Mouse (Mus musculus): ENCODE results near the gene Dpp8. TPM values are rescaled to one million over a fixed set of nuclear protein-coding genes. Genes with fewer than 3 reads are reported as not detected.

Gene Dpp8
- polyA plus RNA-seq, 1 experiment: 23.7 TPM

DNA sequence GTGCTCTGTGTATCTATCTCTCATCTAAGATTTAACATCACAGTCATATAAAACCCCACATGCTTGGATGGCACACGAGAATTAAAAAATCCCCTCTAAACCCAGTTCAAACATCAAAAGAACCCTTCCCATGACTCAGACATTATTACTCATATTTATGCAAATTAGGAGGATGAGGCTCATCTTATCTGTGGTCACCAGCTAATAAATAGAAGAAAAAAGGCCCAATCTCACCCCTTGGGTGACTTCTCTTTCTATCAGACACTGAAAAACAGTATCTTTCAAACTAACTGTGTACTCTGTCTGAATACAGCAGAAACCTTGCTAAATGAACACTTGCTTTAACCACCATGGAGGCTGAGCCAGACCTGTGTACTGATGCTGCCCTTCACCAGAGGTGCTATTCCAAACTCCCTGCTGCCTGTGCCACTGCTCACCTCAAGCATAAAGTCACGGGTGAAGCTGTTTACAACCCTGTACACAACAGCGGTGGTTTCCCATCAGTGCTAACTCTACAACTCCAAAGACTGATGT is 13.6 kb upstream of the Dpp8 start:
- Histone ChIP-seq H3K4me1 (ENCODE audit: control insufficient read depth, insufficient read depth, low read length) (peaks cover 3% of the 10 kb centered on the region; the same call in 1 of the 2 replicates), H3K27ac (ENCODE audit: control insufficient read depth, insufficient read depth, low read depth, low read length, poor library complexity) (peak overlapping the region; percentile 45; the same call in 1 of the 2 replicates), H3K4me3 (replicated peaks; ENCODE audit: control insufficient read depth, low read depth, low read length) (peak overlapping the region; percentile 1)
- TF ChIP-seq CTCF (IDR thresholded peaks at IDR 0.05; ENCODE audit: control insufficient read depth, insufficient read depth, low read length) (no peak), POLR2A (IDR thresholded peaks at IDR 0.05; ENCODE audit: borderline replicate concordance, control insufficient read depth, low read depth, low read length) (no peak)
- 67% methylated on average over 3 of the region's 3 CpGs for WGBS

DNA sequence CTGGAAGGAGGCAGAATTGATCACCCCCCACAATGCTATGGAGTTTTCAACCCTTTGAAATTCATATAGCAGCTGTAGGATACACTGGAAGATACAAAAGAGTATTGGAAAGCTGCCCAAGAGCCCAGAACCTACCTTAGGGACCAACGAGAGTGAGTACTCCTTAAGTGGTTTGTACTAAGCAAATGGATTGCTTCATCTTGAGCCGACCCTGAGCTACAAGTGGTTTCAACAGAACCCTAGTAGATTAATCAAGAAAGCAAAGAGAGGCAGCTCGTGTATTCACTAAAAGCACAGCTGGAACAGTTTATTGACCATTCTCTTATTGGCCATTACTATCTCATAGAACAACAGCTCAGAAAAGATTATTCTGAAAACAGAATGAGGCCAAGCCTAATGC is 13.1 kb upstream of the Dpp8 start:
- TF ChIP-seq CTCF (IDR thresholded peaks at IDR 0.05; ENCODE audit: control insufficient read depth, insufficient read depth, low read length) (no peak), POLR2A (IDR thresholded peaks at IDR 0.05; ENCODE audit: borderline replicate concordance, control insufficient read depth, low read depth, low read length) (no peak)
- Histone ChIP-seq H3K4me1 (ENCODE audit: control insufficient read depth, insufficient read depth, low read length) (peaks cover 3% of the 10 kb centered on the region; the same call in 1 of the 2 replicates), H3K27ac (ENCODE audit: control insufficient read depth, insufficient read depth, low read depth, low read length, poor library complexity) (0 out of 2 replicates have a peak overlapping the region, but pooled peaks have one; percentile 45), H3K4me3 (replicated peaks; ENCODE audit: control insufficient read depth, low read depth, low read length) (no peak overlapping the region)
- WGBS: 45% methylated on average over 3 of the region's 3 CpGs

DNA sequence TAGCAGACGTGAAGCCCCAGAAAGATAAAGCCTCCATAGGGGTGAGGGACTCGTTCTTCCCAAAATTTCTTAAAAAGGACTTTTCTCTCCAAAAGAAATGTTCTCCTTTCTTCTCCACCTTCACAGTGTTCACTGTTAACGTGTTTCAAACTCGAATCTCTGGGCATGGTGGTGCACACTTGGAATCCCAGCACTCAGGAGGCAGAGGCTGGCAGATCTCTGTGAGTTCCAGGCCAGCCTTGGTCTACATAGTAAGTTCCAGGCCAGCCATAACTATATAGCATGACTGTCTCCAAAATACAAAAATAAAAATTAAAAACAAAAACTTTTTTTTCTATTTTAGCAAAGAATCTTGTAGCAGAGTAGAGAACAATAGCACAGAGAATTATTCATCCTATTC is 12.1 kb upstream of the Dpp8 start:
- H3K4me3 ChIP-seq (replicated peaks; ENCODE audit: control insufficient read depth, low read depth, low read length): no peak overlapping the region
- H3K4me1 ChIP-seq (ENCODE audit: control insufficient read depth, insufficient read depth, low read length): peaks cover 3% of the 10 kb centered on the region; the same call in 1 of the 2 replicates
- TF ChIP-seq CTCF (IDR thresholded peaks at IDR 0.05; ENCODE audit: control insufficient read depth, insufficient read depth, low read length) (no peak), POLR2A (IDR thresholded peaks at IDR 0.05; ENCODE audit: borderline replicate concordance, control insufficient read depth, low read depth, low read length) (no peak)
- no peak overlapping the region for H3K27ac ChIP-seq (ENCODE audit: control insufficient read depth, insufficient read depth, low read depth, low read length, poor library complexity)
- WGBS: 66% methylated on average over 4 of the region's 4 CpGs

DNA sequence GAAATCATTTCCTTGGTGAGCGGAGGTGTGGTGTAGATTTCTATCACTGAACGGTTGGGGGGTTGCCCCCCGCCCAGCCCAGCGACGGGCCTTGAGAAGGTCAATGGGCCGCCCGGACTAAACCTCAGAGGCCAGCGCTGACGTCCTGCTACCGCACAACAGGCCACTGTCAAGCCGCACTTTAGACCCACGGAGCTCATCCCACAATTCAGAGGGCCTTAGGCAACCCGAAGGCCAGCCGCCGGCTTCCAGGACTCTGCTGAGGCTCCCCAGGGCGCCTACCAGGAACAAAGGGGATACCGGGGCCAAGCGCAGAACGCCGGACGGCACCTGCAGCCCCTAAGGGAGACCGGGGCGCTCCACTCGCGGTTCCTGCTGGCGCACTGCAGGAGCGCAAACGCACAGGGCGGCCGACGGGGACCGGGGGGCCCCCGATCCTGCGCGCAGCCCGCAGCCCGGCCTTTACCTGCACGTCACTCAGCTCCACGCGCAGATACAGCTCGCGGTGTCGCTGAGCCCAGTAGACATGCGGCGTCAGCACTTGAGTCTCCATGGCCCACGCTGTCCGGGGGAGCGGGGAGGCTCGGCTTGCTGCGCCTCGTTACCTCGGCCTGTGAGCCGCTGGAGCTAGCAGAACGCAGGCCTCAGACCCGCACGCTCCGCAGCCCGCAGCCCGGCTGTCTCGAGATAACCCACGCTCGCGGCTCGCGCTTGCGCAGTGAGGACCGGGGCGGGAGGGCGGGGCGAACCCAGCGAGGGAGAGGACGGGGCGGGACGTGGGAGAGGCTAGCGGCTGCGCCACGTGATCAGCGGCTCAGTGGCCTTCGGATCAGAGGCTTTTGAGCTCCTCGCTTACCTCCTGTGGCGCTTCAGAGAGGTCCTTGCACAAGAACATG is 11.0 kb upstream of the Dpp8 start, which contains the start of gene Hacd3:
TSS of gene Hacd3 (minus strand) at position 703 of the 896 bp plus-strand sequence.
- peak within 1 kb of the TSS; percentile 89 for H3K27ac ChIP-seq (ENCODE audit: control insufficient read depth, insufficient read depth, low read depth, low read length, poor library complexity)
- TF ChIP-seq CTCF (IDR thresholded peaks at IDR 0.05; ENCODE audit: control insufficient read depth, insufficient read depth, low read length) (no peak), POLR2A (IDR thresholded peaks at IDR 0.05; ENCODE audit: borderline replicate concordance, control insufficient read depth, low read depth, low read length) (peak; percentile 54; the same call in 1 of the 2 replicates)
- WGBS: under 1% methylated on average over 81 of the region's 81 CpGs
- H3K4me3 ChIP-seq (replicated peaks; ENCODE audit: control insufficient read depth, low read depth, low read length): peak within 1 kb of the TSS; percentile 88
- H3K4me1 ChIP-seq (ENCODE audit: control insufficient read depth, insufficient read depth, low read length): peaks cover 3% of the 10 kb centered on the region; the same call in 1 of the 2 replicates

DNA sequence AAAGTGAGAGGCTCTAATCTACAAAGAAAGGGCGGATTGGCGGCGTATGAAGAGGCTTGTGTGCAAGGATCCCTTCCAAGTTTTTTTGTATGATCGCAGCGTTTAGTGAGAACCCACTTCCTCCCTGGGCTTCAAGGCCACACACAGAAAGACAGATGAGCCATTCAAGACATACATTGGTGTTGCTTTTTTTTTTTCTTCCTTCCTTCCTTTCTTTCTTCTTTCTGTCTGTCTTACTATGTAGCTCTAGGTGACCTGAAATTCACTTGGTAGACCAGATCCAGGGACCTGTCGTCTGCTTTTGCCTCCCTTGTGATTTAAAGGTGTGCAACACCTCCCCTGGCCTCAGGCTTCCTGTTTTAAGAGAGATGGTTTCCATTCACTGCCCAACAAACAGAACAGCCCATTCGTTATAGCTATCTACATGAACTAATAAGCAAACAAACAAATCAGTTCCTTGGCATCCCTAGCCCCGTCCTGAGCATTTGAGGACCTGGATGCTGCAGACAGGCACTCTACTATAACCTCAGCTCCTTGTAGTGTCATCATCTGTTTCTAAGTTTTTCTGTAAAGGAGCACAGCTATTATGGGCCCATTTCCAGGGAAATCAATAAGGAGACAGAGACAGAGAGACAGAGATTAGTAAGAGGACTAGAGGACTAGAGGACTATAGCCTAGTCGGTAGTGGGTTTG is 10.2 kb upstream of the Dpp8 start:
- 18% methylated on average over 9 of the region's 9 CpGs for WGBS
- TF ChIP-seq POLR2A (IDR thresholded peaks at IDR 0.05; ENCODE audit: borderline replicate concordance, control insufficient read depth, low read depth, low read length) (no peak), CTCF (IDR thresholded peaks at IDR 0.05; ENCODE audit: control insufficient read depth, insufficient read depth, low read length) (no peak)

DNA sequence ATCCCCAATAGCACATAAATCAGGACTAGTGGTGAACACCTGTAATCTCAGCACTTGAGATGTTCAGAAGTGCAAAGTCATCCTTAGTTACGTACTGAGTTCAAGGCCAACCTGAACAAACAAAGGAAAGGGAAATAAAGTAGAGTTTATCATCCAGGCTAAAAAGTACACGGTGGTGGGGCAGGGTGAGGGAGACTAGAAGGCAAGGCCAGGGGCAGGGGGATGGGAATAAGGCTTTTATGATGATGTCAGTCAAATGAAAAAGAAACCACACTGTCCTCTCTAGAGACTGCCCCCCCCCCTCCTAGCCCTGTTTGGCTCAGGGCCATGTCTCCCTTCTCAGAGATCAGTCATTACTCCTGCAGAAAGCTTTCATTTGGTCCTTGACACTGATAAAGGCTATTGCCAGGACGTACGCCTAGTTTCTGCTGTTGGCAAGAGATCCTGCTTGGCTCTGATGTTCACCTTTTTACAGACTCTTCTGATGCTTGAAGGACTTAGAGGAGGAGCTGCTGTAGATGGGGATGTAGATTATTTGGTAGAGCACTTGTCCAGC is 9.6 kb upstream of the Dpp8 start:
- 59% methylated on average over 4 of the region's 4 CpGs for WGBS

More for the DNA sequence above, 10.2 kb upstream of the Dpp8 start:
- Histone ChIP-seq H3K4me3 (replicated peaks; ENCODE audit: control insufficient read depth, low read depth, low read length) (peak overlapping the region; percentile 88), H3K27ac (ENCODE audit: control insufficient read depth, insufficient read depth, low read depth, low read length, poor library complexity) (peak overlapping the region; percentile 89), H3K4me1 (ENCODE audit: control insufficient read depth, insufficient read depth, low read length) (peaks cover 3% of the 10 kb centered on the region; the same call in 1 of the 2 replicates)

DNA sequence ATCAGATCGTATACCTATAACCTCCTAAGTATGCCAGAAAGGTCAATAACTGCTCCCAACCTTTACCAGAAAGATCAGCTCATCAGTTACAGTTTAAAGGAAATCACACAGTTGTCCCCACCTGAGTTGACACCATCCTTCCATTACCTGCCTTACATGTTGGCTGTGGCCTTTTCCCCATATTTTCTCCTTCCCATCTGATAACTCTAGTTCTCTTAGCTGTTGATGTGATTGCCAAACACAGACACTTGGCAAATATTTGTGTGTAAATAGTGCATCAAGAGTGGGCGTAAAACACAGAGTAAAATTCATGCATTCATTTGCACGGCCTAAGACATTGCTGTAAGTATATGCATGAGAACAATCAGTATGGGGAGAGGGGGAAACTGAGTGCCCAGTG is 8.8 kb upstream of the Dpp8 start:
- 87% methylated on average over 3 of the region's 3 CpGs for WGBS
- TF ChIP-seq CTCF (IDR thresholded peaks at IDR 0.05; ENCODE audit: control insufficient read depth, insufficient read depth, low read length) (no peak), POLR2A (IDR thresholded peaks at IDR 0.05; ENCODE audit: borderline replicate concordance, control insufficient read depth, low read depth, low read length) (no peak)

More for the DNA sequence above, 9.6 kb upstream of the Dpp8 start:
- H3K27ac ChIP-seq (ENCODE audit: control insufficient read depth, insufficient read depth, low read depth, low read length, poor library complexity): no peak overlapping the region
- H3K4me1 ChIP-seq (ENCODE audit: control insufficient read depth, insufficient read depth, low read length): peaks cover 3% of the 10 kb centered on the region; the same call in 1 of the 2 replicates
- no peak overlapping the region for H3K4me3 ChIP-seq (replicated peaks; ENCODE audit: control insufficient read depth, low read depth, low read length)
- TF ChIP-seq POLR2A (IDR thresholded peaks at IDR 0.05; ENCODE audit: borderline replicate concordance, control insufficient read depth, low read depth, low read length) (no peak), CTCF (IDR thresholded peaks at IDR 0.05; ENCODE audit: control insufficient read depth, insufficient read depth, low read length) (no peak)

More for the DNA sequence above, 8.8 kb upstream of the Dpp8 start:
- H3K4me1 ChIP-seq (ENCODE audit: control insufficient read depth, insufficient read depth, low read length): peaks cover 3% of the 10 kb centered on the region; the same call in 1 of the 2 replicates
- no peak overlapping the region for H3K27ac ChIP-seq (ENCODE audit: control insufficient read depth, insufficient read depth, low read depth, low read length, poor library complexity)
- H3K4me3 ChIP-seq (replicated peaks; ENCODE audit: control insufficient read depth, low read depth, low read length): no peak overlapping the region

Data from bone marrow, adult 2 months (tissue).